Mouse (Mus musculus): ENCODE results near the gene Cfap99. TPM values are rescaled to one million over a fixed set of nuclear protein-coding genes. Genes with fewer than 3 reads are reported as not detected.

Gene Cfap99
- polyA plus RNA-seq, 1 experiment from 2014 or later: 0.08 TPM

GRCm38 (mm10) chr5:34278058-34278457 is 10.3 kb upstream of the Cfap99 start:
- H3K9ac ChIP-seq: no peak overlapping the region
- no peaks in the 10 kb centered on the region for H3K36me3 ChIP-seq
- H3K27me3 ChIP-seq (replicated peaks): 0 out of 2 replicates have a peak, but pooled peaks cover 4% of the 10 kb centered on the region
- no peak overlapping the region for H3K27ac ChIP-seq (ENCODE audit: poor library complexity, severe bottlenecking)
- 71% methylated on average over 4 of the region's 4 CpGs for WGBS
- peaks cover 14% of the 10 kb centered on the region for H3K4me1 ChIP-seq (replicated peaks)
- H3K9me3 ChIP-seq (replicated peaks): no peaks in the 10 kb centered on the region
- ATAC-seq (ENCODE audit: insufficient number of reproducible peaks, low FRiP score): no peak
- no peak overlapping the region for H3K4me2 ChIP-seq
- H3K4me3 ChIP-seq: no peak overlapping the region

- ATAC-seq (ENCODE audit: insufficient number of reproducible peaks, low FRiP score): no peak
- H3K36me3 ChIP-seq: no peaks in the 10 kb centered on the region
- WGBS: 74% methylated on average over 9 of the region's 9 CpGs
These were observed 9.2 kb upstream of the Cfap99 start for GRCm38 (mm10) chr5:34279214-34279613.

GRCm38 (mm10) chr5:34280976-34281375 is 7.4 kb upstream of the Cfap99 start:
- WGBS: 32% methylated on average over 7 of the region's 7 CpGs
- Histone ChIP-seq H3K4me1 (replicated peaks) (peaks cover 20% of the 10 kb centered on the region), H3K36me3 (no peaks in the 10 kb centered on the region), H3K4me2 (0 out of 2 replicates have a peak overlapping the region, but pooled peaks have one; percentile 20), H3K4me3 (no peak overlapping the region), H3K27ac (ENCODE audit: poor library complexity, severe bottlenecking) (no peak overlapping the region), H3K9me3 (replicated peaks) (no peaks in the 10 kb centered on the region), H3K9ac (no peak overlapping the region), H3K27me3 (replicated peaks) (peaks cover 21% of the 10 kb centered on the region)
- no peak for ATAC-seq (ENCODE audit: insufficient number of reproducible peaks, low FRiP score)

More at GRCm38 (mm10) chr5:34279214-34279613, 9.2 kb upstream of the Cfap99 start:
- Histone ChIP-seq H3K9me3 (replicated peaks) (no peaks in the 10 kb centered on the region), H3K4me3 (no peak overlapping the region), H3K4me1 (replicated peaks) (peaks cover 16% of the 10 kb centered on the region), H3K27ac (ENCODE audit: poor library complexity, severe bottlenecking) (no peak overlapping the region), H3K9ac (no peak overlapping the region), H3K27me3 (replicated peaks) (0 out of 2 replicates have a peak, but pooled peaks cover 6% of the 10 kb centered on the region), H3K4me2 (no peak overlapping the region)

- no peak overlapping the region for H3K9ac ChIP-seq
- ATAC-seq (ENCODE audit: insufficient number of reproducible peaks, low FRiP score): no peak
- peaks cover 27% of the 10 kb centered on the region for H3K4me1 ChIP-seq (replicated peaks)
- H3K4me2 ChIP-seq: no peak overlapping the region
- H3K27me3 ChIP-seq (replicated peaks): peaks cover 44% of the 10 kb centered on the region
- WGBS: 77% methylated on average over 5 of the region's 5 CpGs
- H3K4me3 ChIP-seq: no peak overlapping the region
- no peak overlapping the region for H3K27ac ChIP-seq (ENCODE audit: poor library complexity, severe bottlenecking)
- no peaks in the 10 kb centered on the region for H3K9me3 ChIP-seq (replicated peaks)
- H3K36me3 ChIP-seq: no peaks in the 10 kb centered on the region
These were observed 5.0 kb upstream of the Cfap99 start for GRCm38 (mm10) chr5:34283355-34283754.

- no peaks in the 10 kb centered on the region for H3K36me3 ChIP-seq
- no peak for ATAC-seq (ENCODE audit: insufficient number of reproducible peaks, low FRiP score)
- no peak overlapping the region for H3K4me2 ChIP-seq
- no peaks in the 10 kb centered on the region for H3K9me3 ChIP-seq (replicated peaks)
- H3K4me1 ChIP-seq (replicated peaks): peaks cover 21% of the 10 kb centered on the region
- no peak overlapping the region for H3K4me3 ChIP-seq
- WGBS: 53% methylated on average over 3 of the region's 3 CpGs
- no peak overlapping the region for H3K9ac ChIP-seq
- H3K27me3 ChIP-seq (replicated peaks): peaks cover 53% of the 10 kb centered on the region
- no peak overlapping the region for H3K27ac ChIP-seq (ENCODE audit: poor library complexity, severe bottlenecking)
These were observed 4.1 kb upstream of the Cfap99 start for GRCm38 (mm10) chr5:34284156-34284750.

- H3K9me3 ChIP-seq (replicated peaks): no peaks in the 10 kb centered on the region
- H3K4me1 ChIP-seq (replicated peaks): peaks cover 21% of the 10 kb centered on the region
- H3K27me3 ChIP-seq (replicated peaks): peaks cover 60% of the 10 kb centered on the region
- no peak overlapping the region for H3K4me3 ChIP-seq
- no peak overlapping the region for H3K27ac ChIP-seq (ENCODE audit: poor library complexity, severe bottlenecking)
- H3K9ac ChIP-seq: no peak overlapping the region
- WGBS: 78% methylated on average over 2 of the region's 2 CpGs
- no peak overlapping the region for H3K4me2 ChIP-seq
- no peak for ATAC-seq (ENCODE audit: insufficient number of reproducible peaks, low FRiP score)
- no peaks in the 10 kb centered on the region for H3K36me3 ChIP-seq
These were observed 3.1 kb upstream of the Cfap99 start for GRCm38 (mm10) chr5:34285285-34285684.

- no peak for ATAC-seq (ENCODE audit: insufficient number of reproducible peaks, low FRiP score)
- Histone ChIP-seq H3K27ac (ENCODE audit: poor library complexity, severe bottlenecking) (no peak overlapping the region), H3K27me3 (replicated peaks) (peaks cover 70% of the 10 kb centered on the region), H3K4me3 (peak overlapping the region; percentile 63), H3K9ac (no peak overlapping the region), H3K4me2 (peak overlapping the region; percentile 93), H3K4me1 (replicated peaks) (peaks cover 14% of the 10 kb centered on the region), H3K36me3 (no peaks in the 10 kb centered on the region), H3K9me3 (replicated peaks) (no peaks in the 10 kb centered on the region)
- WGBS: 4% methylated on average over 11 of the region's 11 CpGs
These were observed 1.9 kb upstream of the Cfap99 start for GRCm38 (mm10) chr5:34286516-34286915.

GRCm38 (mm10) chr5:34287001-34287837 is 1.2 kb upstream of the Cfap99 start:
- H3K9ac ChIP-seq: no peak overlapping the region
- no peak for ATAC-seq (ENCODE audit: insufficient number of reproducible peaks, low FRiP score)

GRCm38 (mm10) chr5:34287838-34288145 is 608 bp upstream of the Cfap99 start:
- Histone ChIP-seq H3K27ac (ENCODE audit: poor library complexity, severe bottlenecking) (no peak overlapping the region), H3K9ac (peak overlapping the region; percentile 45), H3K36me3 (no peaks in the 10 kb centered on the region), H3K9me3 (replicated peaks) (no peaks in the 10 kb centered on the region), H3K27me3 (replicated peaks) (peaks cover 78% of the 10 kb centered on the region), H3K4me3 (peak overlapping the region; percentile 63), H3K4me2 (peak overlapping the region; percentile 93), H3K4me1 (replicated peaks) (peaks cover 13% of the 10 kb centered on the region)
- 1% methylated on average over 18 of the region's 18 CpGs for WGBS
- ATAC-seq (ENCODE audit: insufficient number of reproducible peaks, low FRiP score): no peak

More at GRCm38 (mm10) chr5:34287001-34287837, 1.2 kb upstream of the Cfap99 start:
- no peaks in the 10 kb centered on the region for H3K36me3 ChIP-seq
- H3K27me3 ChIP-seq (replicated peaks): peaks cover 75% of the 10 kb centered on the region
- peak overlapping the region; percentile 63 for H3K4me3 ChIP-seq
- no peak overlapping the region for H3K27ac ChIP-seq (ENCODE audit: poor library complexity, severe bottlenecking)
- H3K4me2 ChIP-seq: peak overlapping the region; percentile 93
- no peaks in the 10 kb centered on the region for H3K9me3 ChIP-seq (replicated peaks)
- WGBS: under 1% methylated on average over 54 of the region's 54 CpGs
- peaks cover 13% of the 10 kb centered on the region for H3K4me1 ChIP-seq (replicated peaks)

- ATAC-seq (ENCODE audit: insufficient number of reproducible peaks, low FRiP score): no peak
- 56% methylated on average over 2 of the region's 2 CpGs for WGBS
- H3K27me3 ChIP-seq (replicated peaks): peaks cover 75% of the 10 kb centered on the region
These were observed 886 bp downstream of the Cfap99 start for GRCm38 (mm10) chr5:34289286-34289685.

GRCm38 (mm10) chr5:34293363-34293762 is 5.0 kb downstream of the Cfap99 start:
- 74% methylated on average over 6 of the region's 6 CpGs for WGBS
- Histone ChIP-seq H3K4me3 (no peak overlapping the region), H3K9me3 (replicated peaks) (no peaks in the 10 kb centered on the region), H3K4me1 (replicated peaks) (peaks cover 19% of the 10 kb centered on the region), H3K36me3 (no peaks in the 10 kb centered on the region), H3K4me2 (no peak overlapping the region), H3K27me3 (replicated peaks) (peaks cover 37% of the 10 kb centered on the region), H3K9ac (no peak overlapping the region), H3K27ac (ENCODE audit: poor library complexity, severe bottlenecking) (no peak overlapping the region)
- ATAC-seq (ENCODE audit: insufficient number of reproducible peaks, low FRiP score): no peak

More at GRCm38 (mm10) chr5:34289286-34289685, 886 bp downstream of the Cfap99 start:
- no peak overlapping the region for H3K4me2 ChIP-seq
- no peaks in the 10 kb centered on the region for H3K36me3 ChIP-seq
- no peak overlapping the region for H3K27ac ChIP-seq (ENCODE audit: poor library complexity, severe bottlenecking)
- H3K4me3 ChIP-seq: no peak overlapping the region
- peaks cover 15% of the 10 kb centered on the region for H3K4me1 ChIP-seq (replicated peaks)
- no peak overlapping the region for H3K9ac ChIP-seq
- H3K9me3 ChIP-seq (replicated peaks): no peaks in the 10 kb centered on the region
